Mouse (Mus musculus) heart, embryonic 15.5 days (tissue): ENCODE measurements around the gene Hprt. TPM values are rescaled to one million over a fixed set of nuclear protein-coding genes. Genes with fewer than 3 reads are reported as not detected.
A peak's percentile ranks its signal among the peaks of the same experiment; 100 is the strongest.

Experiments
- ATAC-seq: fragments of 200-750 bp; cut with Nextera tagmentation; replicated peaks from 2 replicates; pipeline ENCODE4 v1.8.0; 2017; ENCODE audit warnings: low read depth, moderate TSS enrichment; ENCODE audit not compliant: insufficient number of reproducible peaks, insufficient read depth, low FRiP score
- H3K27ac ChIP-seq: fragments of 300-500 bp; sonication (generic); 2 replicates; pipeline ENCODE4 v1.5.1; 2015; ENCODE audit warnings: mild to moderate bottlenecking, inconsistent platforms
- H3K27me3 ChIP-seq: fragments of 300-500 bp; sonication (generic); 2 replicates; pipeline ENCODE4 v1.6.1; 2015; ENCODE audit warnings: inconsistent platforms
- H3K36me3 ChIP-seq: fragments of 300-500 bp; sonication (generic); 2 replicates; pipeline ENCODE4 v1.6.1; 2015; ENCODE audit warnings: mild to moderate bottlenecking, inconsistent platforms
- H3K4me1 ChIP-seq: fragments of 300-500 bp; sonication (generic); replicated peaks from 2 replicates; pipeline ENCODE4 v1.6.1; 2015; ENCODE audit warnings: inconsistent platforms
- H3K4me2 ChIP-seq: fragments of 300-500 bp; sonication (generic); 2 replicates; pipeline ENCODE4 v1.6.1; 2015; ENCODE audit warnings: inconsistent platforms, mild to moderate bottlenecking, moderate library complexity
- H3K4me3 ChIP-seq: fragments of 300-500 bp; sonication (generic); 2 replicates; pipeline ENCODE4 v1.5.1; 2015; ENCODE audit warnings: mild to moderate bottlenecking, inconsistent platforms
- H3K9ac ChIP-seq: fragments of 300-500 bp; sonication (generic); 2 replicates; pipeline ENCODE4 v1.6.1; 2015; ENCODE audit warnings: mild to moderate bottlenecking, inconsistent platforms
- H3K9me3 ChIP-seq: fragments of 300-500 bp; sonication (generic); replicated peaks from 2 replicates; pipeline ENCODE4 v1.6.1; 2016; ENCODE audit warnings: inconsistent platforms
- WGBS: fragments of 180-500 bp; shearing (Covaris S2); methylation state at CpG from one replicate; pipeline ENCODE4 v1.1.7; 2015; ENCODE audit warnings: mixed read lengths; 5-methylcytosine and 5-hydroxymethylcytosine counted together
- polyA plus RNA-seq: library from polyadenylated mRNA; unstranded; fragments of >200 nt; fragmentation: Nextera tagmentation; extraction: Ambion mirVana; gene quantifications from 2 replicates; pipeline ENCODE4 v1.2.1, GENCODE M21; 2015

Gene Hprt
- 191 and 238 TPM in 2 replicates for polyA plus RNA-seq

DNA sequence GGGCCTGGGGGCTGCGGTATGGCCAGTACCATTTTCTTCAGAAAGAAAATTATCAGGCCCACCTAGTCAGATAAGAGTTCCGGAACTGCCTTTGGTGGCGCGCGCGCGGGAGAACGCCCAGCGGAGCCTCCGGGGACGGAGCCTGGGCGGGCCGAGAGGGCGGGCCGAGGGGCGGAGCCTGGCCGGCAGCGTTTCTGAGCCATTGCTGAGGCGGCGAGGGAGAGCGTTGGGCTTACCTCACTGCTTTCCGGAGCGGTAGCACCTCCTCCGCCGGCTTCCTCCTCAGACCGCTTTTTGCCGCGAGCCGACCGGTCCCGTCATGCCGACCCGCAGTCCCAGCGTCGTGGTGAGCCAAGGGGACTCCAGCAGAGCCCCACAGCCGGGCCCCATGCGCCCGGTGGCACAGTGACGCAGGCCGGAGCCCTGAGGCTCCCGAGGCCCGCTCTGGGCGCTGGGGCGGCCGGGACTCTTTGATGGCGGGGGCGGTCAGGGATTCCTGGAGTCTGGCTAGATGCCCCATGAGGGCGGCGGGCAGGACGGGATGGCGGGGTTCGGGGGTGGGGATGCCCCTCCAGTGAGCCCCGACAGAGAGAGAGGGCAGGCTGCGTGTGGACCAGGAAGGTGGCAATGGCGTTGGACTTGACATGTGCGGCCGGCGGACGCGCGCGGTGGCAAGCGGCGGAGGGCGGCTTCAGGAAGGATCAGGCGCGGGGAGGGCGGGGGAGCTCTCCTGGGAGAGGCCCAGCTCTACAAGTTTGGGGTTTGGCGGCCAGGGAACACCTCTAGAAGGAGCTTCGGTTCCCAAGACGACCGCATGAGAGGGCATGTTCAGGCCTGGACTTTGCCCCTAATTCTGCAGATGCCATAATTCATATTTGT, at the start of gene Hprt:
Gene Hprt, plus strand, starts transcription at position 233 of the 879 bp plus-strand sequence.
- Histone ChIP-seq H3K4me3 (peak within 1 kb of the TSS; percentile 76), H3K36me3 (no peaks in the 10 kb centered on the region), H3K27me3 (no peaks in the 10 kb centered on the region), H3K9me3 (no peaks in the 10 kb centered on the region), H3K4me1 (peaks cover 2% of the 10 kb centered on the region; the same call in 1 of the 2 replicates), H3K9ac (peak within 1 kb of the TSS; percentile 80), H3K4me2 (peak within 1 kb of the TSS; percentile 60), H3K27ac (peak within 1 kb of the TSS; percentile 95)
- WGBS: 12% methylated on average over 68 of the region's 72 CpGs
- ATAC-seq: peak; percentile 95

DNA sequence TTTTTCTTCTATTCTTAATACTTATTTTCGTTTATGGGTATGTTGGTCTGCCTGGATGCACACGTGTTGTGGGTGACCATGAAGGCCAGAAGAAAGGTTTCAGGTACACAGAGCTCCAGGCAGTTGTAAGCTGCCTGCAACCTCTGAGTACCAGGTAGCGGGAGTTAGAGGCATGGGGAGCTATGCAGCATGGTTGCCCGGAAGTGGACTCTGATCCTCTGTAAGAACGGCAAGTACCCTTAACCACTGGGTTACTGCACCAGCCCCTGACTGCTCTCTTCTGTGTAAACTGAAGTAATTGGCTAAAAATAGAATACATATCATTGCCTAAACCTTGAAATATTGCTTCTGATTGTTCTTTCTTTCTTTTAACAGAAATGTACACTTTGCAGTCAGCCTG, 42.4 kb upstream of the Hprt start:
- WGBS: 81% methylated on average over 5 of the region's 5 CpGs
- Histone ChIP-seq H3K36me3 (peaks cover 11% of the 10 kb centered on the region), H3K27ac (no peak overlapping the region), H3K4me2 (no peak overlapping the region), H3K9me3 (no peaks in the 10 kb centered on the region), H3K9ac (no peak overlapping the region), H3K4me1 (no peaks in the 10 kb centered on the region), H3K4me3 (no peak overlapping the region), H3K27me3 (no peaks in the 10 kb centered on the region)
- ATAC-seq: no peak

DNA sequence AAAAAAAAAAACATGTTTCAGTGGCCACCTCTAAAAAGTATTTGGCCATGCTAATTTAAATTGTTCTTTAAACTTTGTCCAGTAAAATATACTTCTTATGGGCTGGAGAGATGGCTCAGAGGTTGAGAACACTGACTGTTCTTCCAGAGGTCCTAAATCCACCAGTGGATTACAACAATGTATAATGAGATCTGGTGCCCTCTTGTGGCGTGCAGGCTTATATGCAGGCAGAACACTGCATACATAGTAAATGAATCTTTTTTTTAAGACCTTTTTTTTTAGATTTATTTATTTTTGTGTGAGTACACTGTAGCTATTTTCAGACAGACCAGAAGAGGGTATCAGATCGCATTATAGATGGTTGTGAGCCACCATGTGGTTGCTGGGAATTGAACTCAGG, 38.2 kb upstream of the Hprt start:
- 68% methylated on average over 2 of the region's 2 CpGs for WGBS

DNA sequence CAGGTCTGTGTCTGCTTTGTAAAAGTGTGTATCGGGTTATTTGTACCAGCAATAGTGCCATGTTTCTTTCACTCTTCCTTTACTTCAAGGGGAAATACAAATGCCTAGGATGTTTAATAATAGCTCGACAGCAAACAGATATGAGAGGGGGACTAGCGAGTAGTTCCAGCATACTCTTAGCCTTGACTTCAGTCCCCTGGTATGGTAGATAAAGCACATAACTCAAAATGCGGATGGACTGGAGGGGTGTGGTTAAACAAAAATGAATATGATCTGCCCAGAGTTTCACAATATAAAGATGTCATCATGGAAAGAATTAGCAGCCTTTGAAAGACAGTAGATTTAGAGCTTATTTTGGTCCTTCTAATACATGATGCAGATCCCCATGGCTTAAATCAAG, 31.0 kb upstream of the Hprt start:
- no peak for ATAC-seq
- Histone ChIP-seq H3K4me3 (no peak overlapping the region), H3K36me3 (no peaks in the 10 kb centered on the region; the same call in 1 of the 2 replicates), H3K4me2 (no peak overlapping the region), H3K27ac (peak overlapping the region; percentile 71), H3K9me3 (no peaks in the 10 kb centered on the region), H3K4me1 (peaks cover 2% of the 10 kb centered on the region; the same call in 1 of the 2 replicates), H3K27me3 (no peaks in the 10 kb centered on the region), H3K9ac (no peak overlapping the region)
- 52% methylated on average over 4 of the region's 4 CpGs for WGBS

More for the DNA sequence above, 38.2 kb upstream of the Hprt start:
- Histone ChIP-seq H3K36me3 (no peaks in the 10 kb centered on the region; the same call in 1 of the 2 replicates), H3K4me1 (no peaks in the 10 kb centered on the region), H3K27ac (no peak overlapping the region), H3K9me3 (no peaks in the 10 kb centered on the region), H3K27me3 (no peaks in the 10 kb centered on the region), H3K4me3 (no peak overlapping the region), H3K9ac (no peak overlapping the region), H3K4me2 (no peak overlapping the region)
- ATAC-seq: no peak

DNA sequence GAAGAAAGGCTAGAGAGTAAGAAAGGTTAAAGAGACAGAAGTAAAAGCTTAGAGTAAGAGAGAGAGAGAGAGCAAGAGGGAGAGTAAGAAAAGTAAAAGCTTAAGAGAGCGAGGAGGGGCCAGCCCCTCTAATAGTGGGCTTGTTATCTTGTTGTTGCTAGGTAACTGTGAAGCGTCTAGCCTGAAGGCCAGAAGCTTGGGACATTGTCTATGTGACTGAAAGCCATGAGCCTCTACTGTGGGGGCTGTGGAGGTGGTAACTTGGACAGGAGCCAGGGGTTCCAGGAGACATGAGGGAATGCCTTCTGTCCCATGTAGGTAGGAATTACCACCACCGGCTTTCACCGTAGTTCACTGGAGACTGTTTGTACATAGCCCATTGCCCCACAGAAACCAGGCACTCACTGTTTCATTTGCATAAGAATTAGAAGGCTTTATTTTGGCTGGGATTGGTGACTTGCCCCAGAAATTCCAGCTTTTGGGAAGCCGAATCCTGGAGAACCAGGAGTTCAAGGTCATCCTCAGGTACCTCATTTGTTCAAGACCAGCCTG, 26.3 kb upstream of the Hprt start:
- Histone ChIP-seq H3K9ac (no peak overlapping the region), H3K4me1 (peaks cover 2% of the 10 kb centered on the region; the same call in 1 of the 2 replicates), H3K4me2 (no peak overlapping the region), H3K9me3 (no peaks in the 10 kb centered on the region), H3K27me3 (no peaks in the 10 kb centered on the region), H3K4me3 (no peak overlapping the region), H3K36me3 (no peaks in the 10 kb centered on the region), H3K27ac (peak overlapping the region; percentile 79)
- ATAC-seq: 0 out of 2 replicates have a peak, but pooled peaks have one; percentile 31
- 48% methylated on average over 5 of the region's 5 CpGs for WGBS

DNA sequence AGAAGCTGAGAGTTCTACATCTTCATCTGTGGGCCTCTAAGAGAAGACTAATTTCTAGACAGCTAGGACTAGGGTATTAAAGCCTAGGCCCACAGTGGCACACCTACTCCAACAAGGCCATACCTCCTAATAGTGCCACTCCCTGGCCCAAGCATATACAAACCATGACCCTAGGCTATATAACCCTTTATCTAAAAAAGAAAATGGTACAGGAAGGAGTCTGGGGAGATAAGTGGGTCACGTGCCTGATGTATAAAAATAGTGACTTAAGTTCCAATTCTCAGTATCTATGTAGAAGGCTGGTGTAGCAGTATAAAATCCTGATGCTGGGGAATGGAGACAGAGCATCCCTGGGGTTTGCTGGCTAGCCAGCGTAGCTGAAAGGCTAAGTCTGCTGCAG, 22.8 kb upstream of the Hprt start:
- ATAC-seq: no peak
- Histone ChIP-seq H3K36me3 (no peaks in the 10 kb centered on the region), H3K4me3 (no peak overlapping the region), H3K27ac (no peak overlapping the region), H3K27me3 (no peaks in the 10 kb centered on the region), H3K4me1 (0 out of 2 replicates have a peak, but pooled peaks cover 2% of the 10 kb centered on the region), H3K9ac (no peak overlapping the region), H3K4me2 (no peak overlapping the region), H3K9me3 (no peaks in the 10 kb centered on the region)
- WGBS: 58% methylated on average over 2 of the region's 2 CpGs

DNA sequence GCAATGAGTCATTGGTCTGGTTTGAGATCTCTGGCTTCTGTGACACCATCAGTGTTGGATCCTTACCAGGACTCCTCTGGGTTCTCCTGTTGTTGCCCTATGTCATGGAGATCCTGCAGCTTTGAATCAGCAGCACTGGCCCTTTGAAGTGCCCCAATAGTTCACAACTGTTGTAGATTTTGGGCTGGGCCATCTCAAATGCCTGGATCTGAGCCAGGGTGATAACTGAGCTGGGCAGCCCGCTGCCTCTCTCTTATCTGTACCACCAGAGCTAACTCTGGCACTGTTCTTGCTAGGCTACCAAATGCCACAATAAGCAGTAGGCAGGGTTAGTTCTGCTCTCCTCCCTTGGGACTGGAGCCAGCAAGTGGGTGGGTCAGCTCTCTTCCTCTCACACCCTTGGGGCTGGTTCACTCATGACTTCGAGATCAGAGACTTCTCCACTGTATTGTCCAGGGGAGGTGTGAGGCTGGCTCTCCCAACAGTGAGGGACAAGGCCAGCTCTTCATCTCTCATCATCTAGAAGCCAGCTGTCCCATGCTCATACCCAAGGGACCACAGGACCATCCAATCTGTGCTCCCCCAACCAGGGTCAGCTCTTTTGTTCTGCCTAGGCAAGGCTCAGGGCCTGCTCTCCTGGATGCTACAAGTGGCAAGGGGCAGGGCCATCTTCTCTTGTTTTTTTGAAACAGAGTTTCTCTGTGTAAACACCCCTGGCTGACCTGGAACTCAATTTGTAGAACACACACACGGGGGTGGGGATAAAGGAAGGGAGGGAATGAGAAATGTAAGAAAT, 16.5 kb upstream of the Hprt start:
- Histone ChIP-seq H3K4me1 (peaks cover 8% of the 10 kb centered on the region), H3K9ac (no peak overlapping the region), H3K4me2 (no peak overlapping the region), H3K27me3 (no peaks in the 10 kb centered on the region), H3K27ac (peak overlapping the region; percentile 78), H3K9me3 (no peaks in the 10 kb centered on the region), H3K4me3 (no peak overlapping the region), H3K36me3 (no peaks in the 10 kb centered on the region)
- WGBS: 24% methylated on average over 3 of the region's 3 CpGs
- ATAC-seq: peak; percentile 93

DNA sequence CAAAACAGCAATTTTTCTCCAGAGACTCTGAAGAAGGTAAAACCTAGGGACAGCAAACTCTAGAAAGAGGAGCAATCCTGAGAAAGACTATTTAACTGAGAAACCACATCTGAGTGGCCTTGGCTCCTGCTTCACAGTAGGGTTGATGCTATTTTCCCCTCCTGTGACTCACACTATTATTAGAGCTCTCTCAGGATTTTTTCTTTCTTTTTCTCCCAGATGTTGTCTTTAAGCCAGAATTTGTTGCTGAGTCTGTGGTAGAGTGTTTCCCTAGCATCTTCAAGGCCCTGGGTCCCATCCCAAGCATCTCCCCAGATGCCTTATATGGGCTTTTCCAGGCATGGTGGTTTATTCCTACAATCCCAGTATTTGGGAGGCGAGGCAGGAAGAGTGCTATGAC, 15.8 kb upstream of the Hprt start:
- no peaks in the 10 kb centered on the region for H3K9me3 ChIP-seq
- 83% methylated on average over 1 of the region's 1 CpGs for WGBS
- H3K4me1 ChIP-seq: peaks cover 8% of the 10 kb centered on the region
- no peak overlapping the region for H3K9ac ChIP-seq
- no peaks in the 10 kb centered on the region for H3K36me3 ChIP-seq
- H3K4me2 ChIP-seq: no peak overlapping the region
- H3K27ac ChIP-seq: peak overlapping the region; percentile 78
- ATAC-seq: no peak
- no peak overlapping the region for H3K4me3 ChIP-seq
- no peaks in the 10 kb centered on the region for H3K27me3 ChIP-seq

DNA sequence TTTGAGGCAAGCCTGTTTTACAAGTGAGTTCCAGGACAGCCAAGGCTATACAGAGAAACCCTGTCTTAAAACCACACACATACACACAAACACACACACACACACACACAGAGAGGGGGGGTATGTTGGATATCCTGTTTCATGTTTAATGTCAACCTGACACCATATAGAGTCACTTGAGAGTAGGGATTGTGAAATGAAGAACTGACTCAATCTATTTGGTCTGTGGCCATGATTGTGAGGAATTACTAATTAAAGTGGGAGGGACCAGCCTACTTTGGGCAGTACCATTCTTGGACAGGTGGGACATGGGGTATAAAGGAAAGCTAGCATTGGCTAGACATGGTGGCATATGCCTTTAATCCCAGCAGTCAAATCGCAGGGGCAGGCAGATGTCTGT, 15.3 kb upstream of the Hprt start:
- WGBS: 83% methylated on average over 1 of the region's 1 CpGs
- Histone ChIP-seq H3K27ac (no peak overlapping the region; the same call in 1 of the 2 replicates), H3K4me2 (no peak overlapping the region), H3K27me3 (no peaks in the 10 kb centered on the region), H3K4me1 (peaks cover 8% of the 10 kb centered on the region), H3K9ac (no peak overlapping the region), H3K36me3 (no peaks in the 10 kb centered on the region), H3K4me3 (no peak overlapping the region), H3K9me3 (no peaks in the 10 kb centered on the region)
- ATAC-seq: no peak

DNA sequence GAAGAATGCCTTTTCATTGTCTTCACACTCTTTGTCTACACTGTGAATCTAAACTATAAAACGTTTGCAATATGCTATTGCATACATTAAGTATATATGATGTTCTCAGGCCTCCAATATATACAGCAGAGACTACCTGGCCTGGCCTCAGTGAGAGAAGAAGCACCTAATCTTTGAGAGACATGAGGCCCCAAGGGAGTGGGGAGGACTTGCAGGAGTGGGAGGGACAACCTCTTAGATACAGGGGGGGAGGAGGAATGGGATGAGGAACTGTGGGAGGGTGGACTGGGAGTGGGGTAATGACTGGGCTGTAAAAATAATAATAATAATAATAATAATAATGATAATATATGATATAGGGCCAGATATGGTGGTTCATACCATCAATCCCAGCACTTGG, 9.4 kb upstream of the Hprt start:
- no peak overlapping the region for H3K4me3 ChIP-seq
- H3K27me3 ChIP-seq: no peaks in the 10 kb centered on the region
- 45% methylated on average over 1 of the region's 1 CpGs for WGBS
- H3K36me3 ChIP-seq: no peaks in the 10 kb centered on the region
- H3K27ac ChIP-seq: no peak overlapping the region
- H3K4me1 ChIP-seq: no peaks in the 10 kb centered on the region
- no peak overlapping the region for H3K9ac ChIP-seq
- ATAC-seq: no peak
- H3K4me2 ChIP-seq: no peak overlapping the region
- H3K9me3 ChIP-seq: no peaks in the 10 kb centered on the region

DNA sequence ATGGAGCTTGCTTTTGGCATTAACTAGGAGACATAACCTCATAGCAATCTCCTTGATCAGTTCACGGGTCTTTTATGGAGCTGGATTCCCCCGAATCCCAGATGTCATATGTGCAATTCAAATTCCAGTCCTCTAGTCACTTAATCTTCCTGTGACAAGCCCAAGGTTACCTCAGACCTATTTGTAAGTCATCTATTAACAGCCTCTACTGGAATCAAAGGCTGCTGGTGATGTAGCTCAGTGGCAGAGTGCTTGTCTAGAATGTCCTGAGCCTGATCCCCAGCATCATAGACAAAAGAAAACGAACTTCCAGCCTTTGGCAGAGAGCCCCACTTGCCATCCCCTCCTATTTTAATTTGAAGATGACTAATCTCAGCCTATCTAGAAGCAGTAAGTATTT, 6.6 kb upstream of the Hprt start:
- H3K4me1 ChIP-seq: no peaks in the 10 kb centered on the region
- H3K27me3 ChIP-seq: no peaks in the 10 kb centered on the region
- 59% methylated on average over 3 of the region's 3 CpGs for WGBS
- H3K27ac ChIP-seq: no peak overlapping the region
- H3K9ac ChIP-seq: no peak overlapping the region
- no peaks in the 10 kb centered on the region for H3K36me3 ChIP-seq
- H3K4me3 ChIP-seq: no peak overlapping the region
- H3K4me2 ChIP-seq: no peak overlapping the region
- no peaks in the 10 kb centered on the region for H3K9me3 ChIP-seq
- ATAC-seq: no peak
